In genomic region chr11:6528186-6529006, GRCm38 (mm10) we compare ENCODE assay signal across 8 mouse cellular contexts. TPM values are rescaled to one million over a fixed set of nuclear protein-coding genes. Genes with fewer than 3 reads are reported as not detected.
DNase-seq lines count a peak whose midpoint lies in the region; ATAC-seq and TF ChIP-seq lines count a peak whose summit lies in the region.

No protein-coding gene starts in this region.

- H3K4me3 ChIP-seq in embryonic facial prominence, embryonic 14.5 days (ENCODE audit: low read depth, low read length) = peak overlapping the region; percentile 69
- peak overlapping the region; percentile 67 for H3K4me3 ChIP-seq in limb, embryonic 14.5 days (replicated peaks; ENCODE audit: low read length)
- H3K4me3 ChIP-seq in midbrain, postnatal 0 days (ENCODE audit: low read depth, low read length) = peak overlapping the region; percentile 51

- H3K27me3 ChIP-seq in embryonic facial prominence, embryonic 14.5 days (replicated peaks; ENCODE audit: control insufficient read depth, insufficient read depth, low read length) = no peaks in the 10 kb centered on the region
- no peaks in the 10 kb centered on the region for H3K27me3 ChIP-seq in limb, embryonic 14.5 days (ENCODE audit: control insufficient read depth, insufficient read depth, low read length)
- no peaks in the 10 kb centered on the region for H3K27me3 ChIP-seq in midbrain, postnatal 0 days (ENCODE audit: insufficient read depth, low read length)

- H3K9ac ChIP-seq in embryonic facial prominence, embryonic 14.5 days (ENCODE audit: low read depth, low read length) = peak overlapping the region; percentile 86
- peak overlapping the region; percentile 77 for H3K9ac ChIP-seq in limb, embryonic 14.5 days (ENCODE audit: low read depth, low read length, severe bottlenecking)
- peak overlapping the region; percentile 75 for H3K9ac ChIP-seq in midbrain, postnatal 0 days (replicated peaks; ENCODE audit: low read length, poor library complexity, severe bottlenecking)

- no peaks in the 10 kb centered on the region for H3K9me3 ChIP-seq in embryonic facial prominence, embryonic 14.5 days (ENCODE audit: control insufficient read depth, low read length)
- H3K9me3 ChIP-seq in limb, embryonic 14.5 days (ENCODE audit: control insufficient read depth, low read length) = no peaks in the 10 kb centered on the region
- H3K9me3 ChIP-seq in midbrain, postnatal 0 days (ENCODE audit: low read length) = no peaks in the 10 kb centered on the region

- peaks cover 6% of the 10 kb centered on the region; the same call in 1 of the 2 replicates for H3K4me1 ChIP-seq in embryonic facial prominence, embryonic 14.5 days (ENCODE audit: control insufficient read depth, insufficient read depth, low read length)
- H3K4me1 ChIP-seq in limb, embryonic 14.5 days (ENCODE audit: control insufficient read depth, insufficient read depth, low read length) = 0 out of 2 replicates have a peak, but pooled peaks cover 2% of the 10 kb centered on the region
- no peaks in the 10 kb centered on the region for H3K4me1 ChIP-seq in midbrain, postnatal 0 days (ENCODE audit: insufficient read depth, low read length)

- peak overlapping the region; percentile 91 for H3K27ac ChIP-seq in embryonic facial prominence, embryonic 14.5 days (replicated peaks; ENCODE audit: low read depth, low read length)
- peak overlapping the region; percentile 84 for H3K27ac ChIP-seq in limb, embryonic 14.5 days (replicated peaks; ENCODE audit: low read depth, low read length)
- H3K27ac ChIP-seq in midbrain, postnatal 0 days (ENCODE audit: low read depth, low read length) = peak overlapping the region; percentile 81

- peaks cover 33% of the 10 kb centered on the region for H3K36me3 ChIP-seq in embryonic facial prominence, embryonic 14.5 days (ENCODE audit: control insufficient read depth, insufficient read depth, low read length)
- H3K36me3 ChIP-seq in limb, embryonic 14.5 days (ENCODE audit: control insufficient read depth, insufficient read depth, low read length) = peaks cover 26% of the 10 kb centered on the region
- H3K36me3 ChIP-seq in midbrain, postnatal 0 days (ENCODE audit: insufficient read depth, low read length) = peaks cover 19% of the 10 kb centered on the region

- peak; percentile 86 for TF ChIP-seq CTCF in midbrain, postnatal 0 days (IDR thresholded peaks at IDR 0.05)

- DNase-seq in 3T3-L1 (ENCODE audit: low read depth, low spot score) = peak; percentile 95
- DNase-seq in adrenal gland, postnatal 4 days (ENCODE audit: low spot score in 2 of 2) = peak; percentile 98
- peak; percentile 99 for DNase-seq in embryonic facial prominence, embryonic 14.5 days (ENCODE audit: low spot score)
- peak; percentile 96 for DNase-seq in heart, adult 8-10 months (ENCODE audit: low spot score)
- DNase-seq in kidney, adult 9 months = peak; percentile 99
- peak; percentile 97 for DNase-seq in limb, embryonic 14.5 days (ENCODE audit: low spot score)
- peak; percentile 99 for DNase-seq in midbrain, postnatal 0 days (ENCODE audit: low spot score)
- peak; percentile 97 to 99 for DNase-seq in spleen, postnatal 14 days (ENCODE audit: low spot score in 2 of 2)

- peak; percentile 96 for ATAC-seq in embryonic facial prominence, embryonic 14.5 days (ENCODE audit: low read depth)
- peak; percentile 96 for ATAC-seq in limb, embryonic 14.5 days (ENCODE audit: low FRiP score, low read depth)
- ATAC-seq in midbrain, postnatal 0 days (ENCODE audit: low FRiP score) = peak; percentile 96

- under 1% methylated on average over 50 of the region's 51 CpGs for WGBS in embryonic facial prominence, embryonic 14.5 days
- under 1% methylated on average over 51 of the region's 51 CpGs for WGBS in limb, embryonic 14.5 days
- WGBS in midbrain, postnatal 0 days = under 1% methylated on average over 51 of the region's 51 CpGs

- TF ChIP-seq POLR2A in limb, embryonic 14.5 days (IDR thresholded peaks at IDR 0.05; ENCODE audit: borderline replicate concordance, extremely low read depth, insufficient read depth, insufficient read length) = peak; percentile 76; the same call in 1 of the 2 replicates

- H3K4me2 ChIP-seq in embryonic facial prominence, embryonic 14.5 days (ENCODE audit: low read depth, low read length) = peak overlapping the region; percentile 81
- peak overlapping the region; percentile 75 for H3K4me2 ChIP-seq in limb, embryonic 14.5 days (replicated peaks; ENCODE audit: low read depth, low read length, severe bottlenecking)
- peak overlapping the region; percentile 85 for H3K4me2 ChIP-seq in midbrain, postnatal 0 days (ENCODE audit: low read depth, low read length, poor library complexity, severe bottlenecking)

RNA-seq across cellular contexts. Expression of gene Myo1g, which starts 7.6 kb away (rescaled TPM):
- 1 to 10 TPM; 3.1 to 4.8 TPM for total RNA-seq in adrenal gland, postnatal 4 days (2021)
- 2.1 and 2.4 TPM in 2 replicates for polyA plus RNA-seq in embryonic facial prominence, embryonic 14.5 days (2014; fragmentation: Nextera tagmentation; extraction: Ambion mirVana)
- 1 to 10 TPM in 3 of 4 experiments, under 1 TPM in 1; 0.73 to 2.3 (median 1.2) TPM for total RNA-seq in heart, adult 8-10 months (2022)
- polyA plus RNA-seq in limb, embryonic 14.5 days (2012; rRNA removed) = 3.9 and 5.0 TPM in 2 replicates
- 3.1 and 3.2 TPM in 2 replicates for polyA plus RNA-seq in limb, embryonic 14.5 days (2014; fragmentation: Nextera tagmentation; extraction: Ambion mirVana)
- 0.99 and 1.5 TPM in 2 replicates for total RNA-seq in midbrain, postnatal 0 days (2014; rRNA removed)
- 0.38 and 0.62 TPM in 2 replicates for polyA plus RNA-seq in midbrain, postnatal 0 days (2015; fragmentation: Nextera tagmentation; extraction: Ambion mirVana)

RNA-seq across cellular contexts. Expression of gene Ccm2, which starts 18.3 kb away (rescaled TPM):
- 10 to 100 TPM; 40.1 to 40.9 TPM for total RNA-seq in adrenal gland, postnatal 4 days (2021)
- polyA plus RNA-seq in embryonic facial prominence, embryonic 14.5 days (2014; fragmentation: Nextera tagmentation; extraction: Ambion mirVana) = 93.5 and 93.7 TPM in 2 replicates
- total RNA-seq in heart, adult 8-10 months (2022) = 10 to 100 TPM; 26.3 to 33.8 (median 29.8) TPM
- polyA plus RNA-seq in limb, embryonic 14.5 days (2012; rRNA removed) = 104 and 123 TPM in 2 replicates
- 96.0 and 98.9 TPM in 2 replicates for polyA plus RNA-seq in limb, embryonic 14.5 days (2014; fragmentation: Nextera tagmentation; extraction: Ambion mirVana)
- 45.6 and 71.3 TPM in 2 replicates for total RNA-seq in midbrain, postnatal 0 days (2014; rRNA removed)
- 64.3 and 67.1 TPM in 2 replicates for polyA plus RNA-seq in midbrain, postnatal 0 days (2015; fragmentation: Nextera tagmentation; extraction: Ambion mirVana)

RNA-seq across cellular contexts. Expression of gene Purb, which starts 52.7 kb away (rescaled TPM):
- total RNA-seq in adrenal gland, postnatal 4 days (2021) = 10 to 100 TPM; 72.9 to 77.4 TPM
- 28.8 and 29.2 TPM in 2 replicates for polyA plus RNA-seq in embryonic facial prominence, embryonic 14.5 days (2014; fragmentation: Nextera tagmentation; extraction: Ambion mirVana)
- 10 to 100 TPM; 23.2 to 32.4 (median 28.9) TPM for total RNA-seq in heart, adult 8-10 months (2022)
- polyA plus RNA-seq in limb, embryonic 14.5 days (2012; rRNA removed) = 17.6 and 20.9 TPM in 2 replicates
- polyA plus RNA-seq in limb, embryonic 14.5 days (2014; fragmentation: Nextera tagmentation; extraction: Ambion mirVana) = 24.8 and 27.1 TPM in 2 replicates
- total RNA-seq in midbrain, postnatal 0 days (2014; rRNA removed) = 38.0 and 45.1 TPM in 2 replicates
- 12.2 and 14.2 TPM in 2 replicates for polyA plus RNA-seq in midbrain, postnatal 0 days (2015; fragmentation: Nextera tagmentation; extraction: Ambion mirVana)

Comparison
In these comparisons a context has a peak if more than half of its experiments do, and no peak if none do; other contexts are left out.
1. Peak in every context shown above with its lines: DNase-seq, ATAC-seq, H3K4me3 ChIP-seq and H3K27ac ChIP-seq.